Mouse (Mus musculus): Measurements from ENCODE around the gene Gnaq.

- TF ChIP-seq CTCF (IDR thresholded peaks at IDR 0.05; ENCODE audit: borderline replicate concordance, insufficient read depth, low read depth, low read length) (no peak), POLR2A (IDR thresholded peaks at IDR 0.05; ENCODE audit: borderline replicate concordance, insufficient read depth, low read length) (no peak)
Measured at GRCm38 (mm10) chr19:16382392-16382791, 249.8 kb downstream of the Gnaq start.
